Mouse (Mus musculus): ENCODE measurements around the gene Retsat. TPM values are rescaled to one million over a fixed set of nuclear protein-coding genes. Genes with fewer than 3 reads are reported as not detected.

Gene Retsat
- polyA plus RNA-seq, 1 experiment from 2014 or later = 5.9 TPM

GRCm38 (mm10) chr6:72623661-72624402, 25.6 kb downstream of the Retsat start:
- Histone ChIP-seq H3K4me2 (ENCODE audit: low read length) (no peak overlapping the region), H3K27me3 (ENCODE audit: control insufficient read depth, insufficient read depth, low read depth, low read length) (no peaks in the 10 kb centered on the region), H3K4me1 (ENCODE audit: control insufficient read depth, insufficient read depth, low read length) (no peaks in the 10 kb centered on the region), H3K9me3 (replicated peaks; ENCODE audit: control insufficient read depth, low read length, poor library complexity, severe bottlenecking) (no peaks in the 10 kb centered on the region), H3K36me3 (ENCODE audit: control insufficient read depth, insufficient read depth, low read length) (no peaks in the 10 kb centered on the region), H3K4me3 (ENCODE audit: low read depth, low read length) (no peak overlapping the region), H3K27ac (ENCODE audit: low read length) (no peak overlapping the region), H3K9ac (ENCODE audit: low read depth, low read length) (no peak overlapping the region)
- 94% methylated on average over 8 of the region's 8 CpGs for WGBS
- ATAC-seq = no peak

GRCm38 (mm10) chr6:72626391-72626790, 28.1 kb downstream of the Retsat start:
- H3K4me1 ChIP-seq (ENCODE audit: control insufficient read depth, insufficient read depth, low read length) = no peaks in the 10 kb centered on the region
- WGBS = 89% methylated on average over 7 of the region's 7 CpGs
- H3K27ac ChIP-seq (ENCODE audit: low read length) = no peak overlapping the region
- H3K9me3 ChIP-seq (replicated peaks; ENCODE audit: control insufficient read depth, low read length, poor library complexity, severe bottlenecking) = no peaks in the 10 kb centered on the region
- H3K36me3 ChIP-seq (ENCODE audit: control insufficient read depth, insufficient read depth, low read length) = no peaks in the 10 kb centered on the region
- H3K9ac ChIP-seq (ENCODE audit: low read depth, low read length) = no peak overlapping the region
- H3K4me3 ChIP-seq (ENCODE audit: low read depth, low read length) = no peak overlapping the region
- no peak overlapping the region for H3K4me2 ChIP-seq (ENCODE audit: low read length)
- ATAC-seq = no peak
- H3K27me3 ChIP-seq (ENCODE audit: control insufficient read depth, insufficient read depth, low read depth, low read length) = no peaks in the 10 kb centered on the region

DNA sequence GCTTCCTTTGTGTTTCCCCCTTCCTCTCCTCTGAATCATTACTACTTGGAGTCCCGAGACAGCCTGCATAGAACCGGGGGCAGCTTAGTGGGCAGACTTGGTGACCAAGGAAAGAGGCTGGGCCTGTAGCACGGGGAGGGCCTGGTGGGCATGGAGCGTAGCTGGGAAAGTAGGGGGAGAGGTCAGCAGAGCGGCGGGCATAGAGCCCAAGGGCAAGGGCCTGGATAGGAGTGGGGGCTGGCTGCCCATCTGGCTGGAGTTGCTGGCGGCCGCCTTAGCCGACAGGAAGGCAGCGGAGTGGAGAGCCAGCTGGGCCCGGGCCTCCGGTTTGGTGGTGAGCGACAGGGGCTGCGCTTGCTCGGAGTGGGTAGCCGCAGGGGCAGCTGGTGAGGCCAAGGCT, 29.0 kb downstream of the Retsat start:
- no peaks in the 10 kb centered on the region for H3K9me3 ChIP-seq (replicated peaks; ENCODE audit: control insufficient read depth, low read length, poor library complexity, severe bottlenecking)
- WGBS = 92% methylated on average over 16 of the region's 16 CpGs
- H3K4me3 ChIP-seq (ENCODE audit: low read depth, low read length) = no peak overlapping the region
- H3K36me3 ChIP-seq (ENCODE audit: control insufficient read depth, insufficient read depth, low read length) = no peaks in the 10 kb centered on the region
- H3K27me3 ChIP-seq (ENCODE audit: control insufficient read depth, insufficient read depth, low read depth, low read length) = no peaks in the 10 kb centered on the region
- no peaks in the 10 kb centered on the region for H3K4me1 ChIP-seq (ENCODE audit: control insufficient read depth, insufficient read depth, low read length)
- H3K9ac ChIP-seq (ENCODE audit: low read depth, low read length) = no peak overlapping the region
- no peak overlapping the region for H3K27ac ChIP-seq (ENCODE audit: low read length)
- H3K4me2 ChIP-seq (ENCODE audit: low read length) = no peak overlapping the region
- no peak for ATAC-seq

- no peaks in the 10 kb centered on the region for H3K4me1 ChIP-seq (ENCODE audit: control insufficient read depth, insufficient read depth, low read length)
- H3K27ac ChIP-seq (ENCODE audit: low read length) = no peak overlapping the region
- H3K27me3 ChIP-seq (ENCODE audit: control insufficient read depth, insufficient read depth, low read depth, low read length) = no peaks in the 10 kb centered on the region
- no peak overlapping the region for H3K4me3 ChIP-seq (ENCODE audit: low read depth, low read length)
- no peaks in the 10 kb centered on the region for H3K9me3 ChIP-seq (replicated peaks; ENCODE audit: control insufficient read depth, low read length, poor library complexity, severe bottlenecking)
- no peak overlapping the region for H3K4me2 ChIP-seq (ENCODE audit: low read length)
- no peaks in the 10 kb centered on the region for H3K36me3 ChIP-seq (ENCODE audit: control insufficient read depth, insufficient read depth, low read length)
- no peak for ATAC-seq
- no peak overlapping the region for H3K9ac ChIP-seq (ENCODE audit: low read depth, low read length)
- 92% methylated on average over 2 of the region's 2 CpGs for WGBS
These were observed 32.1 kb downstream of the Retsat start for GRCm38 (mm10) chr6:72630370-72630769.

- no peak overlapping the region for H3K4me3 ChIP-seq (ENCODE audit: low read depth, low read length)
- no peak overlapping the region for H3K9ac ChIP-seq (ENCODE audit: low read depth, low read length)
- 91% methylated on average over 14 of the region's 14 CpGs for WGBS
- no peak for ATAC-seq
- no peak overlapping the region for H3K4me2 ChIP-seq (ENCODE audit: low read length)
- no peaks in the 10 kb centered on the region for H3K9me3 ChIP-seq (replicated peaks; ENCODE audit: control insufficient read depth, low read length, poor library complexity, severe bottlenecking)
- H3K4me1 ChIP-seq (ENCODE audit: control insufficient read depth, insufficient read depth, low read length) = no peaks in the 10 kb centered on the region
- no peak overlapping the region for H3K27ac ChIP-seq (ENCODE audit: low read length)
- no peaks in the 10 kb centered on the region for H3K27me3 ChIP-seq (ENCODE audit: control insufficient read depth, insufficient read depth, low read depth, low read length)
- no peaks in the 10 kb centered on the region for H3K36me3 ChIP-seq (ENCODE audit: control insufficient read depth, insufficient read depth, low read length)
These were observed 32.7 kb downstream of the Retsat start for GRCm38 (mm10) chr6:72630961-72631360.

GRCm38 (mm10) chr6:72631700-72632099, 33.4 kb downstream of the Retsat start:
- no peak overlapping the region for H3K4me2 ChIP-seq (ENCODE audit: low read length)
- no peak overlapping the region for H3K9ac ChIP-seq (ENCODE audit: low read depth, low read length)
- no peaks in the 10 kb centered on the region for H3K36me3 ChIP-seq (ENCODE audit: control insufficient read depth, insufficient read depth, low read length)
- H3K9me3 ChIP-seq (replicated peaks; ENCODE audit: control insufficient read depth, low read length, poor library complexity, severe bottlenecking) = no peaks in the 10 kb centered on the region
- no peak overlapping the region for H3K27ac ChIP-seq (ENCODE audit: low read length)
- no peak for ATAC-seq
- WGBS = 72% methylated on average over 6 of the region's 6 CpGs
- H3K4me1 ChIP-seq (ENCODE audit: control insufficient read depth, insufficient read depth, low read length) = no peaks in the 10 kb centered on the region
- H3K4me3 ChIP-seq (ENCODE audit: low read depth, low read length) = no peak overlapping the region
- H3K27me3 ChIP-seq (ENCODE audit: control insufficient read depth, insufficient read depth, low read depth, low read length) = no peaks in the 10 kb centered on the region

- Histone ChIP-seq H3K4me3 (ENCODE audit: low read depth, low read length) (no peak overlapping the region), H3K9ac (ENCODE audit: low read depth, low read length) (no peak overlapping the region), H3K4me2 (ENCODE audit: low read length) (no peak overlapping the region), H3K27me3 (ENCODE audit: control insufficient read depth, insufficient read depth, low read depth, low read length) (no peaks in the 10 kb centered on the region), H3K4me1 (ENCODE audit: control insufficient read depth, insufficient read depth, low read length) (no peaks in the 10 kb centered on the region), H3K36me3 (ENCODE audit: control insufficient read depth, insufficient read depth, low read length) (no peaks in the 10 kb centered on the region), H3K9me3 (replicated peaks; ENCODE audit: control insufficient read depth, low read length, poor library complexity, severe bottlenecking) (no peaks in the 10 kb centered on the region), H3K27ac (ENCODE audit: low read length) (no peak overlapping the region)
- WGBS = 91% methylated on average over 10 of the region's 10 CpGs
- ATAC-seq = no peak
These were observed 36.0 kb downstream of the Retsat start for GRCm38 (mm10) chr6:72634311-72634710.

DNA sequence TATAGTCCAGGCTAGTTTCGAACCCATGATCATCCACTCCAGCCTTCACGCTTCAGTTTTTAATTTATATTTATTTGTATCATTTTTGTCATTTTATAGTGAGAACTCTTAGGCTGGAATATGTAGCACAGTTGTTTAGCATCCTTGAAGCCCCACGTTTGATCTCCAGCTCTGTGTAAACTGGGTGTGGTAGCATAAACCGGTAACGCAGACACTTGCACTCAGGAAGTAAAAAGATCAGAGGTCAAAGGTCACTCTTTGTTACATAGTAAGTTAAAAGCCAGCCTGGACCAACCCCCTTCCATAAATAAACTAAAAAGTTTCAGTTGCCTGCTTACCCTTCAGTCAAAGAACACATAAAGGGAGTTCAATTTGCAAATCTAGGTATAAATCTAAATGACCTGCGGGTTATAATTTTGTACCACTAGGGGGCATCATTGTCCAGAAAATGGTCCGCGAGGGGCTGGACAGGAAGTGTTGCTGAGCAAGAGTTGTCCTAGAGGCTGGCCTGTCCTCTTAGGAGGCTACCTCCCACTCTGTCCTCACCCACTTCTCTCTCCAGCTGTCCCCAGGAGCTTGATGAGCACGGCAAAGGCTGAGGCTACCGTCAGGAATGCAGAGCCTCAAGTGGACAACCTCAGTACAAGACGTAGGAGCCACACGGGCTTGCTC, 37.6 kb downstream of the Retsat start:
- no peak overlapping the region for H3K4me2 ChIP-seq (ENCODE audit: low read length)
- no peaks in the 10 kb centered on the region for H3K9me3 ChIP-seq (replicated peaks; ENCODE audit: control insufficient read depth, low read length, poor library complexity, severe bottlenecking)
- H3K27ac ChIP-seq (ENCODE audit: low read length) = no peak overlapping the region
- 51% methylated on average over 12 of the region's 12 CpGs for WGBS
- H3K9ac ChIP-seq (ENCODE audit: low read depth, low read length) = no peak overlapping the region
- H3K36me3 ChIP-seq (ENCODE audit: control insufficient read depth, insufficient read depth, low read length) = no peaks in the 10 kb centered on the region
- ATAC-seq = peak; percentile 37; the same call in 1 of the 2 replicates
- H3K4me3 ChIP-seq (ENCODE audit: low read depth, low read length) = no peak overlapping the region
- H3K4me1 ChIP-seq (ENCODE audit: control insufficient read depth, insufficient read depth, low read length) = no peaks in the 10 kb centered on the region
- H3K27me3 ChIP-seq (ENCODE audit: control insufficient read depth, insufficient read depth, low read depth, low read length) = no peaks in the 10 kb centered on the region

GRCm38 (mm10) chr6:72636940-72637339, 38.7 kb downstream of the Retsat start:
- no peaks in the 10 kb centered on the region for H3K36me3 ChIP-seq (ENCODE audit: control insufficient read depth, insufficient read depth, low read length)
- H3K9ac ChIP-seq (ENCODE audit: low read depth, low read length) = no peak overlapping the region
- ATAC-seq = no peak
- H3K4me3 ChIP-seq (ENCODE audit: low read depth, low read length) = no peak overlapping the region
- no peaks in the 10 kb centered on the region for H3K9me3 ChIP-seq (replicated peaks; ENCODE audit: control insufficient read depth, low read length, poor library complexity, severe bottlenecking)
- no peaks in the 10 kb centered on the region for H3K27me3 ChIP-seq (ENCODE audit: control insufficient read depth, insufficient read depth, low read depth, low read length)
- no peak overlapping the region for H3K27ac ChIP-seq (ENCODE audit: low read length)
- no peak overlapping the region for H3K4me2 ChIP-seq (ENCODE audit: low read length)
- WGBS = 86% methylated on average over 3 of the region's 3 CpGs
- H3K4me1 ChIP-seq (ENCODE audit: control insufficient read depth, insufficient read depth, low read length) = no peaks in the 10 kb centered on the region
